Mouse (Mus musculus) lung, postnatal 0 days (tissue): ENCODE measurements around the gene Copg1.
A peak's percentile ranks its signal among the peaks of the same experiment; 100 is the strongest.

Source experiments
- CTCF ChIP-seq: IDR thresholded peaks from 2 replicates; pipeline ENCODE4 v1.5.1; 2016; ENCODE audit warnings: antibody characterized with exemption, mild to moderate bottlenecking
- EP300 ChIP-seq: IDR thresholded peaks from 2 replicates; pipeline ENCODE4 v1.6.1; 2016; ENCODE audit warnings: antibody characterized with exemption, mild to moderate bottlenecking, control low read depth

GRCm38 (mm10) chr6:87868871-87869506, 18.6 kb upstream of the Copg1 start:
- no peak for TF ChIP-seq CTCF
- TF ChIP-seq EP300 = 0 out of 2 replicates have a peak, but pooled peaks have one; percentile 29
